Mouse (Mus musculus) heart, embryonic 11.5 days (tissue): ENCODE measurements at regions not wholly inside any gene's neighbourhood (a gene's known extent, or its start where the extent isn't known, plus 50 kb on each side); places are given as distances from the start of the nearest gene placed in this dataset.

Source experiments
- ATAC-seq: fragments of 200-750 bp; cut with Nextera tagmentation; replicated peaks from 2 replicates; pipeline ENCODE4 v1.8.0; 2017; ENCODE audit warnings: moderate library complexity; ENCODE audit not compliant: insufficient number of reproducible peaks, low FRiP score, low TSS enrichment
- H3K27ac ChIP-seq: fragments of 300-500 bp; sonication (generic); 2 replicates; pipeline ENCODE4 v1.5.1; 2014; ENCODE audit warnings: mild to moderate bottlenecking, low read depth, low read length
- H3K27me3 ChIP-seq: fragments of 300-500 bp; sonication (generic); 2 replicates; pipeline ENCODE4 v1.6.1; 2014; ENCODE audit warnings: mild to moderate bottlenecking, low read length, mixed read lengths; ENCODE audit not compliant: control insufficient read depth, insufficient read depth
- H3K36me3 ChIP-seq: fragments of 300-500 bp; sonication (generic); 2 replicates; pipeline ENCODE4 v1.6.1; 2014; ENCODE audit warnings: mild to moderate bottlenecking, low read length, moderate library complexity, mixed read lengths; ENCODE audit not compliant: control insufficient read depth, insufficient read depth
- H3K4me1 ChIP-seq: fragments of 300-500 bp; sonication (generic); 2 replicates; pipeline ENCODE4 v1.6.1; 2014; ENCODE audit warnings: low read length; ENCODE audit not compliant: control insufficient read depth, insufficient read depth
- H3K4me2 ChIP-seq: fragments of 300-500 bp; sonication (generic); 2 replicates; pipeline ENCODE4 v1.6.1; 2014; ENCODE audit warnings: mild to moderate bottlenecking, moderate library complexity
- H3K4me3 ChIP-seq: fragments of 300-500 bp; sonication (generic); 2 replicates; pipeline ENCODE4 v1.5.1; 2014; ENCODE audit warnings: low read depth, low read length
- H3K9ac ChIP-seq: fragments of 300-500 bp; sonication (generic); 2 replicates; pipeline ENCODE4 v1.6.1; 2014; ENCODE audit warnings: mild to moderate bottlenecking, low read depth, low read length, moderate library complexity
- H3K9me3 ChIP-seq: fragments of 300-500 bp; sonication (generic); replicated peaks from 2 replicates; pipeline ENCODE4 v1.6.1; 2016; ENCODE audit warnings: low read length; ENCODE audit not compliant: control insufficient read depth
- WGBS: fragments of 180-500 bp; shearing (Covaris S2); extraction: QIAGEN DNeasy Blood & Tissue Kit; methylation state at CpG from one replicate; pipeline ENCODE4 v1.1.7; 2014; ENCODE audit not compliant: insufficient replicate concordance; 5-methylcytosine and 5-hydroxymethylcytosine counted together

GRCm38 (mm10) chr11:65535726-65536442 lies 252.2 kb downstream of the Map2k4 start:
- 84% methylated on average over 8 of the region's 8 CpGs for WGBS
- Histone ChIP-seq H3K27me3 (no peaks in the 10 kb centered on the region), H3K9me3 (no peaks in the 10 kb centered on the region), H3K4me3 (no peak overlapping the region), H3K4me2 (no peak overlapping the region), H3K27ac (no peak overlapping the region), H3K36me3 (no peaks in the 10 kb centered on the region), H3K9ac (no peak overlapping the region), H3K4me1 (no peaks in the 10 kb centered on the region)
- no peak for ATAC-seq

GRCm38 (mm10) chr11:65530744-65531143 lies 257.4 kb downstream of the Map2k4 start:
- H3K9me3 ChIP-seq = no peaks in the 10 kb centered on the region
- no peak overlapping the region for H3K4me2 ChIP-seq
- H3K27me3 ChIP-seq = no peaks in the 10 kb centered on the region
- no peak overlapping the region for H3K9ac ChIP-seq
- 60% methylated on average over 5 of the region's 5 CpGs for WGBS
- H3K4me3 ChIP-seq = no peak overlapping the region
- H3K4me1 ChIP-seq = no peaks in the 10 kb centered on the region
- ATAC-seq = no peak
- H3K27ac ChIP-seq = no peak overlapping the region
- no peaks in the 10 kb centered on the region for H3K36me3 ChIP-seq

GRCm38 (mm10) chr11:65505106-65505865 lies 235.5 kb upstream of the Myocd start:
- Histone ChIP-seq H3K4me2 (no peak overlapping the region), H3K4me1 (no peaks in the 10 kb centered on the region), H3K36me3 (no peaks in the 10 kb centered on the region), H3K9ac (no peak overlapping the region), H3K27me3 (no peaks in the 10 kb centered on the region), H3K27ac (no peak overlapping the region), H3K4me3 (no peak overlapping the region), H3K9me3 (no peaks in the 10 kb centered on the region)
- 75% methylated on average over 19 of the region's 19 CpGs for WGBS
- no peak for ATAC-seq

- no peak for ATAC-seq
- H3K4me3 ChIP-seq = no peak overlapping the region
- H3K36me3 ChIP-seq = no peaks in the 10 kb centered on the region
- H3K27ac ChIP-seq = no peak overlapping the region
- no peaks in the 10 kb centered on the region for H3K9me3 ChIP-seq
- H3K4me2 ChIP-seq = no peak overlapping the region
- 64% methylated on average over 2 of the region's 2 CpGs for WGBS
- no peak overlapping the region for H3K9ac ChIP-seq
- no peaks in the 10 kb centered on the region for H3K4me1 ChIP-seq
- no peaks in the 10 kb centered on the region for H3K27me3 ChIP-seq
These were observed 228.2 kb upstream of the Myocd start for GRCm38 (mm10) chr11:65497979-65498378.

GRCm38 (mm10) chr11:65497415-65497814 lies 227.6 kb upstream of the Myocd start:
- ATAC-seq = no peak
- WGBS = 89% methylated on average over 6 of the region's 6 CpGs
- Histone ChIP-seq H3K4me1 (no peaks in the 10 kb centered on the region), H3K9me3 (no peaks in the 10 kb centered on the region), H3K36me3 (no peaks in the 10 kb centered on the region), H3K27ac (no peak overlapping the region), H3K4me3 (no peak overlapping the region), H3K9ac (no peak overlapping the region), H3K4me2 (no peak overlapping the region), H3K27me3 (no peaks in the 10 kb centered on the region)

GRCm38 (mm10) chr11:65495034-65495433 lies 225.2 kb upstream of the Myocd start:
- Histone ChIP-seq H3K36me3 (no peaks in the 10 kb centered on the region), H3K27ac (no peak overlapping the region), H3K4me2 (peak overlapping the region; percentile 31), H3K4me1 (no peaks in the 10 kb centered on the region), H3K4me3 (no peak overlapping the region), H3K9ac (0 out of 2 replicates have a peak overlapping the region, but pooled peaks have one; percentile 29), H3K27me3 (no peaks in the 10 kb centered on the region), H3K9me3 (no peaks in the 10 kb centered on the region)
- ATAC-seq = no peak
- 20% methylated on average over 11 of the region's 11 CpGs for WGBS

- no peak overlapping the region for H3K27ac ChIP-seq
- no peaks in the 10 kb centered on the region for H3K36me3 ChIP-seq
- no peaks in the 10 kb centered on the region for H3K9me3 ChIP-seq
- 86% methylated on average over 3 of the region's 3 CpGs for WGBS
- no peak overlapping the region for H3K9ac ChIP-seq
- no peaks in the 10 kb centered on the region for H3K27me3 ChIP-seq
- ATAC-seq = no peak
- H3K4me3 ChIP-seq = no peak overlapping the region
- no peaks in the 10 kb centered on the region for H3K4me1 ChIP-seq
- no peak overlapping the region for H3K4me2 ChIP-seq
These were observed 220.6 kb upstream of the Myocd start for GRCm38 (mm10) chr11:65490426-65490825.

- H3K4me1 ChIP-seq = no peaks in the 10 kb centered on the region
- no peak overlapping the region for H3K4me2 ChIP-seq
- no peak for ATAC-seq
- no peak overlapping the region for H3K9ac ChIP-seq
- H3K4me3 ChIP-seq = no peak overlapping the region
- 74% methylated on average over 18 of the region's 18 CpGs for WGBS
- H3K27me3 ChIP-seq = no peaks in the 10 kb centered on the region
- no peaks in the 10 kb centered on the region for H3K9me3 ChIP-seq
- H3K36me3 ChIP-seq = no peaks in the 10 kb centered on the region
- H3K27ac ChIP-seq = no peak overlapping the region
These were observed 206.2 kb upstream of the Myocd start for GRCm38 (mm10) chr11:65475821-65476540.
